Mouse (Mus musculus): ENCODE results near the gene Gm4869.
"Not testable (repeated sequence)": the region's sequence is repeated elsewhere in the genome, so short reads cannot be mapped to it uniquely, and the experiment has no call there.

Gene Gm4869

DNA sequence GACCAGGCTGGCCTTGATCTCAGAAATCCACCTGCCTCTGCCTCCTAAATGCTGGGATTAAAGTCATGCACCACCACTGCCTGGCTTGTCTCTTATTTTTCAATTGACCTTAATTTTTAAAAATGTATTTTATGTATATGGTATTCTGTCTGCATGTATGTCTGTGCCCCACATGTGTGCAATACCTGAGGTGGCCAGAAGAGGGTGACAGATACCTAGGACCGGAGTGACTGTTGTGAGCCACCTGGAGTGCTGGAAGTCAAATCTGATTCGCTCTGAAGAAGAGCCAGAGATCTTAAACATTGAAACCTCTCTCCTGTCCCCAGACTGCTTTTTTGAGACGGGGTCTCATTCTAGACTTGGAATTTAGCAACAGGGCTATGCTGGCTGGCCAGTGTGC, 26.9 kb downstream of the Gm4869 start:
- DNase-seq: no peak

DNA sequence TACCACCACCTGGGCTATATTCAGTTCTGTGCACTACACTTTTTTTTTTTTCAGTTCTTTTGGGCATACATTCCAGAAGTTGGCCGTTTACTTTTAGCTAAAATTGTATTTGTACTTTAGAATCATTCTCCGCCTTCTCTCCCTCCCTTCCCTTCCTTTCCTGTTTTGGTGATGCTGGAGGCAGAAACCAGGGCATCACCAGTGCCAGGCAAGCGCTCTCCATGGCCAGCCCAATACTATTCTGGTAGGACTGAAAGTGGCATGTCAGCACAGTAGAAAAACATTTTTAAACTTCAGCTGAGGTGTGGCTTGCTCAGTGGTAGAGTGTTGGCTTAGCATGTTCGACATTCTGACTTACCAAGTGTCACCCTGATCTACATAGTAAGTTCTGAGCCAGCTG, 36.0 kb downstream of the Gm4869 start:
- DNase-seq: no peak

DNA sequence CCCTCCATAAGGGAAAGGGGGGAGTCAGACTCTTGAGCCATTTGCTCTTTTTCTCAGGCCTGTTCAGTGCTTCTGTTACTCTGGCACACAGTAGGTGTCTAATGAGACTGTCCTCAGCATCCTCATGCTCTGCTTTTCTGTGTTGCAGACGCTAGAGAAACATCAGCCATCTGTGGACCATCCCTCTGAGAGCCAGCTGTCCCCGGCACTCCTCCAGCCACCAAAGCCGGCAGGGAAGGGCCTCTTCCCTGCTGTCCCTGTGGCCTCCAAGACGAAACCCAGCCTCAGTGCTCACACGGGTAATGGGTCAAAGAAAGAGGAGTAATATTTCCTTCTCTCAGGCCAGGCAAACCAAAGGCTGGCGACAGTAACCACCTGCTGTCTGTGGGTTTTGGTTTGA, 45.7 kb downstream of the Gm4869 start:
- no peak for DNase-seq

DNA sequence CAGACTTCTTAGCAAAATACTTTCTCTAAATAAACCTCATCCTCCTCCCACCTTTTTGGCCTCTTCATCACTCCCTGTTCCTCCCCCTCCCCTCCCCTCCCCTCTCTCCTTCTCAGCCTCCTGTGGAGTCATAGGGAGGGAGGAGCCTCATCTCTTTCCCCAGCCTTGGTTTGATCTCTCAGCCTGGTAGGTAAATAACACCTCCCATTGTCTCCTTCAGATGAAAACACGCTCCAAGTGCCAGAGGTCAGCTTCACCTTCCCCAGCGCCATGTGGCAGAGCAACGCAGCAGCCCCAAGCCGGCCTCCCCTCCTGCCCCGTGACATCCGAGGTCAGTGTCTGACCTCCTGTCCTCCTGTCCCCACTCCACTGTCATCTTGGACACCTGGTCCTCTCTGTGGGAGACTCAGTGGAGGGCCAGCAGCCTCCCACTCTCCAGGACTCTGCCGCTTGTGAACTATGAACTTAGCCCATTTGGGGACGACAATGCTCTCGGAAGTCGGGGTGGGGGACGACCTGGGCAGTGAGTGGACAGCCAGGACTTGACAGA, 47.3 kb downstream of the Gm4869 start:
- no peak for DNase-seq

DNA sequence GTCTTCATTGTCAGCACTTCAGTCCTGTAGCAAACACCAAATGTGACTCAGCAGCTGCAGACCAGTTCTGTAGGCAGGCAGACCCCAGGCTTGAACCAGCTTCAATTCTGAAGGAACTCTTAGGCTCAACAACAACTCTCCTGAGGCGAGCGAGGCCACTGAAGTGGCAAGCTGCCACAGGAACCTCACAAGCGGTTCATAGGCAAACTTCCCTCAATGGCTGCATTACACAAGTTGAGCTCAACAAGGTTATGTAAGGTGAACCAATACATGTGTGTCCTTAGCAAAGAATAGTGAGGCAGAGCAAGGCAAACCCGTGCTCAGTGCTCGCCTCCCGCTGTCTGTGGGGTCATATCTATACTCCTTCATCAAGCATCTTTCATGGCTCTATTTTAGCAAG, 52.7 kb downstream of the Gm4869 start:
- no peak for DNase-seq

DNA sequence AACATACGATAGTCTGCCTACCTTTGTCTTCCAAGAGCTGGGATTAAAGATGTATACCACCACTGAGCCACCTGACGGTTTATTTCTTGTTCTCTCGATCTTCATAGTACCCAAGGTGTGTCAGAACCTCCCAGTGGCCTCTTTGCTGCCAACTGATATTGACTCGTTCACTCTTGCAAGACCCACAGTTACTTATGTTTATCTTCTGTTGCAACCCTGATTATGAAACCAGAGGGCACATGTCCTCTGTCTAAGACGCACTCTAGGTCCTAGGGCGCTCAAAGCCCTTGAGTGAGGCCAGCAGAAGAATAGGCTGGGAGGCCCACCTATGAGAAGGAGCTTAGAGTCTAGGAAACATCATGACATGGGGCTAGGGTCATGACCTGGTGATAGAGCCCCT, 55.3 kb downstream of the Gm4869 start:
- DNase-seq: no peak

DNA sequence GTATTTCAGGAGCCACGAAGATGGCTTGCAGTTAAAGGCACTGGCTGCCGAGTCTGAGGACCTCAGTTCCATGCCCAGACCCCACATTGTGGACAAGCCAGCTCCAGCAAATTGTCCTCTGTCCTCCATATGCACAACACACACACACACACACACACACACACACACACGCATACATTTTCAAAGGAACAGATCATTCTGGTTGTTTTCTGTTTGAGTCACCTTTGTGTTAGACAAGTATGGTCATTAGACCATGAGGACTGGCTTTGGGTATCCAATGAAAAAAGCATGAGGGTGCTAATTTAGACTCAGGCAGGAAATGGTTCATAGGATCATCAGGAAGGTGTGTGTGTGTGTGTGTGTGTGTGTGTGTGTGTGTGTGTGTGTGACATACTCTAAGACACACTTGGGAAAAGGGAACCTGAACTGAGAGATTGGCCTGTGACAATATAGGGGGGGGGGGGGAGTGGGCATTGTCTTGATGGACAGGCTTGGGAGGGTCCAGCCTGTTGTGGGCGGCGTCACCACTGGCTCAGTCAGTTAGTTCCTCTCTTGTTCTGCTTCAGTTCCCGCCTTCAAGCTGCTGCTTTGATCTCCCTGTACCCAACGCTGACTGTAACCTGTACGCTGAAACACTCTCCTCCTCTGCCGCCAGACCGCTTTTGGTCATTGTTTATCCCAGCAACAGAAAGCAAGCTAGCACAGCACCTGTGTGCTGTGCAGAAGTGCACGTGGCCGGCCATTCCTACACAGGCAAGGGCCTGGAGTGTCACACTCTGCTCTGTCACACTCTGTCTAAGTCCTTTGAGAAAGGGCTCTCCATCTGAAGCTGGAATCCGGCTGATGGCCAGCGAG, 56.8 kb downstream of the Gm4869 start:
- no peak for DNase-seq

DNA sequence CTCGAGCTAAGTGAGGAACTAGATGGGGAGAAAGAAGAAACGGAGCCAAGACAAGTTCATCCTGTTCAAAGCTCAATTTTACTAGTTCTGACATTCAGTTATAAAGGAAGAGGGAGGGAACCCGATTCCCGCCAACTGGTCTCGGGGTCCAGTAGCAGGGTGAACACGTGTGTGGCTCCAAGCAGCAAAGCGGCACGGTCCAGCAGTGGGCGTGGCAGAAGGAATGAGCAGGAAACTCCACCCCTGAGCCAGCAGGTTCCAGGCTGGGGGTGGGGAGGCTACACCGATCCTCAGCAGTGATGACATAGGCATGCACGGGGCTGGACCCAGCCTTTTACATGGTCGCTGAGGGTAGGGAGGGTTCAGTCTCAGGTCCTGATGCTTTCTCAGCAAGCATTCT, 57.5 kb downstream of the Gm4869 start:
- DNase-seq: not testable (repeated sequence)

DNA sequence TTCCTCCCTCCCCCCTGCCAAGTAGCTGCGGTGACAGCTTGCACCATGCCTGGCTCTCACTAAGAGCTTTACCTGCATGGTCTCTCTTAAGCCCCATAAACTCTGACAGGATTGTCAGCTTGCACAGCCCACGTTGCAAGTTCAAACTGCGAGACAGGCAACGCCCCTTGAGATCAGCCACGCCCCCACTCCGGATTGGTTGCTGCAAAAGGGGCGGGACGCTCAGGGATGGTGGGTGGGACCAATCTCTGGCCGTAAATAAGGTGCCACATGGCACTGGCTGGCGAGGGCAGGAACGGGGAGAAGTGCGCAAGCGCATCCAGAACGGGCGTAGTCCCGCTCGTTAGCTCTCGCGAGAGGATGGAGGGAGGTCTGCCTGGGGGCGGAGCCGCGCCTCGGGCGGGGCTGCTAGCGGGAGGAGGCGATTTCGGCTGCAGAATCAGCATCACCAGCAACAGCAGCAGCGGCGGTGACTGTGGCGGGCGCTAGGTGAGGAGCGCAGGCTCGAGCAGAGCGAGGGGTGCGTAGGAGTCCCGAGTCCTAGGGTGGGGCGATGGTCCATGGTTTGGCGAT, 59.8 kb downstream of the Gm4869 start, which contains the start of gene Chst12:
Gene Chst12, plus strand, starts transcription at position 343 of the 573 bp plus-strand sequence.
- DNase-seq: peak; percentile 99

DNA sequence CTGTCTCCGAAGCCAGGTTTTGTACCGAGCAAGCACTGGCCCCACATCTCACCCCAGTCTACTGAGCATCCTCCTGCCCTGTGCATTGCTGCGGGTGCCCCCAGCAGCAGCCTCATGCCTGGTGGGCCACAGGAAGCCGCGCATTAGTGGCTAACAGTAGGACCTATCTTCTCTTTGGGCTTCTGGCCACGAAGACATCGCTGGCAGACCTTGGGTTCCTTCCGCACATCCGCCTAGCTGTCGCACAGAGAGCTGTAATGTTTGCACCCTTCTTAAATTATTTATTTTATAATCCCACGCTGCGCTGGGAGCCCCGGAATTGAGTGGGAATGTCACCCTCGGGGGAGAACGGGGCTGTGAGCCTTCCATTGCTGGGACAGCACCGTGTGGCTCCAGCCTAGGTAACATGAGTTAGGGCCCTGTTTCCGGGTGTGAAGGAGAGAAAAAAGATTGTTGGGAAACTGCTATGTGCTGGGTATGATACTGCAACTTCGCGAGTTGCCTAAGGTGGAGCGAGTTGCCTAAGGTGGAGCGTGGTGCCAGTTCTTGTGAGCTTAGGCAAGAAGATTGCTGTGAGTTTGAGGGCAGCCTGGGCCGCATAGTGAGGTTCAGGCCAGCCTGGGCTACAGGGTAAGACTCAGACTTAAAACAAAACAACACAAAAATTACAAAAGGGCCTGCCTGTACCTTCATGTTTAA, 60.8 kb downstream of the Gm4869 start:
- DNase-seq: peak; percentile 30

DNA sequence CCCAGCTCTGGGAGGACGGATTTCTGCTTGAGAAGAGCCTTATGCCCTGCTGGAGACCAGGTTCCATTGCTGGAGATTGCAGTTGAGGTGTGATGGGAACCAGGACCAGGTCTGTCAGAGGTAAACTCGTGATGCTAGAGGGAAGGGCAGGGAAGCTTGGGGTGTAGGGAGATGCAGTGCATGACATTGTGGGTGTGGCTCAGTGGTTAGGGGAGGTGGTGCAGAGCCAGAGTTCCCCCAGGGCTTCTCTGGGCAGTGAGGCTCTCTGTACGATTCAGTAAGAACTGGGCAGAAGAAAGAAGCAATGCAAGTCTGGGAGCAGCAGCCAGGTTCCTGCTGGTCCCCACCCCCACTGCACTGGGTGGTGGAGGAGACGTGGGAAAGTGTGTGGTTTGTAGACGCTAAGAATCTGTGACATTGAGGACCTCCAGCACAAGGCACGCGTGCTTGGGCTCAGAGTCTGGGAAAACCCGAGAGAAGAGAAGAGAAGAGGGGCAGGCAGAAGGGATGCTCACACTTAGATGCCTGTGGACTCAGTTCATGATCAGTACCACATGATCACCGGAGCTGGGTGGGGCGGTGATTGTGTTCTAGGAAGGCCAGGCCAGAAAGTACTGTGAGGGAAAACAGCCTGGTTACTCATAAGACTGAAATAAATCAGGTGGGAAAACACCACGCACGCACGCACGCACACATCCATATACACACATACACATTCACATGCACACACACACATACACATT, 62.2 kb downstream of the Gm4869 start:
- DNase-seq: no peak

DNA sequence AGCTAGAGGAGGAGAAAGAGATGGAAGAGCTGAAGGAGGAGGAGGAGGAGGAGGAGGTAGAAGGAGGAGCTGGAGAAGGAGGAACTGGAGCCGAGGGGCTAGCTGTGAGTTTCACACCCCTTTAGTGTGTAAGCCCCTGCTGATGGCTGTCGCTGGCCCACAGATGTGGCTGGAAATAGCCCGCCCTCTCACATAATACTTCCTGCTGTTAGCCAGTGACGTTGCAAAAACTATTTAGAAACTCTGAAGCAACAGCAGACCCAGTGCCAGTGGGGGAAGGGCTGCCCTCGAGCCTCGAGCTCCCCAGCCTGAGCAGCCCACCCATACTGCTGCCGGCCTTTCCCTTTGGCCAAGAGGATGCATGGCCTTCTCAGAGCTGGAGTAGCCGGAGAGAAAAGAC, 63.2 kb downstream of the Gm4869 start:
- no peak for DNase-seq

DNA sequence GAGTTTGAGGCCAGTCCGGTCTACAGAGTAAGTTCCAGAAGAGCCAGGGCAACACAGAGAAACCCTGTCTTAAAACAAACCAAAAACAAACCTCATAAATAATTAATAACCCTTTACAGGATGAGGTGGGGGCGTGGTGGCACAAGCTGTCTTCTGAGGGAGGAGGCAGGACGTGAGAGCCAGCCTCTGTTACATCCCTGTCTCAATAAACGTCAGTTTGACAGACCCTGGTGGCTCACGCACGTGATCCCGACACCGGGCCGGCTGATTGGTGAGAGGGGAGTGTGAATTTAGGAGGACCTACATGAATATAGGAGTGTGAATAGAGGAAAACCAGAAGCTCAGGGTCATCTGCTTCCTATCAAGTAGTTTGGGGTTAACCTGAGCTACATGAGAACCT, 63.8 kb downstream of the Gm4869 start:
- DNase-seq: no peak

DNA sequence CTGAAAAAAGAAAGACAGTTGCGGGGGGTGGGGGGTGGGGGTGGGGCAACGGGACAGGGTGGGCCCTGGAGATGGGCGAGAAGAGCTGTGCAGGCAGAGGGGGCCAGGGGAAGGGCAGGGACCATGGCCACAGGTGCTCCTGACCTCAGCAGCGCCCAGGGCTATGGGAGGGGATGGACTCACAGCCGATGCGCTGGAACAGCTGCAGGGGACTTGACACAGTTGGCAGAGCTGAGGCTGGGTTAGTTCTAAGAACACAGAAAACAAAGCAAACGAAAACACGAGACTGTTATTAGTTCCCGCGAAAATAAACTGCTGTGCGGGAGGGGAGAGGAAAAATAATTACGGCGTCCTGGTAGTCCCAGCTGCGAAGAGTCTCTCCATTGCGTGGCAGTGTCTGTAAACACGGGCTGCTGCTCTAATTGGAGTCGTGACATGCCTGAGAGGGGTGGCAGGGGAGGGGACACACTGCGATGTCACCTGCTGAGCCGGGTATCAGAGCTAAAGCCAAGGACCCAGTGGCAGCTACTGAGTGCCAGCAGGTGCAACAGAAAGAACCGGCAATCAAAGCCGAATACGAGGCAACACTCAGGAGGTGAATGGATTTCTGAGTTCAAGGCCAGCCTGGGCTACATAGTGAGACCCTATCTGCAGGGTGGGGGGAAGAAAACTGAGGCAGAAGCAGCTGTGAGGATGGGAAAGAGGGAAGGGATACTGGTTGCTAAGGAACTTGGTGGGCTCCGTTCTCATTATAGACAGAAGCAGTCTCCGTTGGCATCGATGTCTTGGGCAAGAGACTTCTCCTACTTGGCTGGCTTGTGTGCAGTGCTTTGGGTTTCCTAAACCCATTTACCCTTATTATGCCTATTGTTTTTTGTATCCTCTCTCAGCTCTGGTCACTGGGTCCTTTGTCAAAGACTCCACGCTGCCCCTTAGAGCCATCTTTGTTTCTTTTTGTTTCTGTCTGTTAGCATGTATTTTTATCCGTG, 64.9 kb downstream of the Gm4869 start:
- no peak for DNase-seq

DNA sequence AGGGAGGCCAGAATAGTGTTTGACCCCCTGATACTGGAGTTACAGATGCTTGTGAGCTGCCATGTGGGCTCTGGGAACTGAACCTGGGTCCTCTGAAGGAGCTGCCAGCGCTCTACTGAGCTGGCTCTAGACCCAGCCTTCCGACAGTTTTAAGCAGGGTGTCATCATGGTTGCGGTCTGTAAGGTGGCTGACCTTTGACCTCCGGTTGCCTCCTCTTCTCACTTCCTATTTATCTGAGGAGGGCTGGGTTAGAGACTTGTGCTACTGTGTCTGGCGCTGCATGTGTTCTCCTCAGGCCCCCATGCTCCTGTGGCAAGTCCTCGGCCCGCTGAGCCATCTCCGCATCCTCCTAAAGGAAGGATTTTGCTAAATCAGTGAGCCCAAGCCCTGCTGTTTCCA, 68.5 kb downstream of the Gm4869 start:
- no peak for DNase-seq

DNA sequence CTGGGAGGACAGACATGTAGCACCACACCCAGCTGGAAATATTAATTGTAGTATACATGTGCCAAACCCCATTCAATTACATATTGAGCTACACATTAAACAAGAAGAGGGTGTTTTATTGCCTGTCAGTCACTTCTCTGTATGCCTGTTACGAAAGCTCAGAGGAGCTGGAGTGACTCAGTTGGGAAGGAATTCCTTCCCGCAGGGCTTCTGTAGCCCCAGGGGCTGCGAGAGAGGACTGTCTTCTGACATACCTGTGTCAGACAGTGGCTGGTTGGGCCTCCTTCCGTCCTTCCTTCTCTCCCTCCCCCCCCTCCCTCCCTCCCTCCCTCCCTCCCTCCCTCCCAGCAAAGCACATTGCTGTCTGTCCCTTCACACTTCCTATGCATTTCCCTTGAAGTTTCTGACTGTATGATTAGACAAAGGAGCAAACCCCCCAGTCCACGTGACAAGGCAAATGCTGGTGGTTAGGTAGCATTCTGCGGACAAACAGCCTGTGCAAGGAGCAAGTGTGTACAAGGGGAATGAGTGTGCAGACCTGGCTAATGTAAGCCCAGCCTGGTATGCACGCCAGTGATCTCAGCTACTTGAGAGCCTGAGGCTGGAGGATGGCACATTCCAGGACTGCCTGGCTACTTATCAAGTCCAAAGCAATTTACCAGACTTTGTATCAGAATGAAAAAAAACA, 69.5 kb downstream of the Gm4869 start:
- DNase-seq: no peak

DNA sequence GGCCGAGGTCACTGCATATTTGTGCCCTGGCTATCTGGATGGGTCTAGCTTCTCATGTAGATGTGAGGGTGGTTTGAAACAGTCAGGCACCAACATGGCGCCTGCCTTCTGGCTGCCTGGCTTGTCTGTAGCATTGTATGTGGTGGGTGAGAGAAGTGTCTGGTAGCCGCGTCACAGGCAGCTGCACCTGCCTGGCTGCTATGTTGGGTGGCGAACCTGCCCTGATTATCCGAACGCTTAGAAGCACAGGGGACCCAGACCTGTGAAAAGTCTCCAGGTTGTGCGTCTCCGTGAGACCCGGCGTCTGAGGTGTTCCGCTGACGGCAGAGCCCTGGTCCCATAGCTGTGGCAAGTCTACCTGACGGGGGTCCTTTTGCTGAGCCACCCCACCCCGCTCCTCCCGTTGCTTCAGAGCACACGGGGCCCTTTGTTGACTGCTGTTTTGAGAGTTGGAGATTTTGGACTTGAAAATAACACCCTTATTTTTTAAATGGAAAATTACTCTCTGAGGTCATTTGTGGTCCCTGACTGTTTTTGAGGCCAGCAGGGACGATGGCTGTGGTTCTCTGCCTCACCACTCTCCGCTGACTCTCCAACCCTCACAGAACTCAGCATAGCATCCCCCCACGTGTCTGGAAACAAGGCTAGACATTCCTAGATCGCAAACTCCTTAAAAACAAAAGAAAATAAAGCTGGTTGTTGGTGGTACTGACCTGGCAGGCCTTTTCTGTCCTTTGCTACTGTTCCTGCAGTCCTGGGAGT, 71.9 kb downstream of the Gm4869 start:
- no peak for DNase-seq

DNA sequence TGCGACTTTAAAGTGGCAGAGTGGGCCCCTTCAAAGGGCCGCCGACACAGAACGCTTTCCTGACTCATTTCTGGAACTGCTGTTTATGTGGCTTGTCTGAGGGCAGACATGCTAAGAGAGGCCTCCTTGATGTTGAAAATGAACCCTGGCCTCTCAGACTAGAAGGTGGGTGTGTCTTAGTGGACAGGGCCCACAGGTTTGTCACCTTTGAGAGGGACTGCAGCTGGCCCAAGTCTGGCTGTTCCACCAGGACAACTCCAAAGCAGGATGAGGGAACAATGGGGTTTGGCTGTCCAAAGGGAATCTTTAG, 72.4 kb downstream of the Gm4869 start:
- no peak for DNase-seq

DNA sequence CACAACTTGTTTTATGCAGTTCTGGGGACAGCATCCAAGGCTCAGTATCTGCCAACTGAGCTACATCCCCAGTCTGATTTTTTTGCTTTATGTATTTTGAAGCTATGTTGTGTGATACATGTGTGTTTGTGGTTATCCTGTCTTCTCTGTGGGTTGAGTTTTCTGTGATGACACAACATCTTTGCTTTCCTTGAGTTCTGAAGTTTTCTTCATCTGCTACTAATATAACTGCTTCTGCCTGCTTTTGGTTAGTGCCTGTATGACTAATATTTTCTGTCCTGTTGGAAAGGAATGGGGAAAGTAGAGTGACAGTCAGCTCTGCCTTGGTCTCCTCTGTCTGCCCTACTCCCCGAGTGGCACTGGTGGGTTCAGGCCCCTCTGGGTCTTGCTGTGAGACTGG, 75.8 kb downstream of the Gm4869 start:
- no peak for DNase-seq

DNA sequence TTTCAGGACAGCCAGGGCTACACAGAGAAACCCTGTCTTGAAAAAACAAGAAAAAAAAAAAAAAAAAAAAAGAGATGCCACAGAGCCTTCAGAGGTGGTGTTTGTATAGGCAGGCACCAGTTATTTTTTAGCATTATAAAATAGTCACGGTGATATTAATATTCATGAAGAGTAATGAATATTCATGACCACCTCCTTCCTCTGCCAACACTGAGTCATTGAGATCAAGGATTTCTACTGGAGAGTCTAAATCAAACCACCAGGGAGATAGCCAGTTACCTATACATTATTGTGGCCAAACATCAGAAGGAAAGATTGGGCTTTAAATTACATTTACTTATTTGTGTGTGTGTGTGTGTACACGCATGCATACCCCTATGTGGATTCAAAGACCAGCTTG, 81.3 kb downstream of the Gm4869 start:
- no peak for DNase-seq

Data from cerebellum, adult 11 months (tissue).